Mouse (Mus musculus): ENCODE results near the gene Wdhd1. TPM values are rescaled to one million over a fixed set of nuclear protein-coding genes. Genes with fewer than 3 reads are reported as not detected.
A peak's percentile ranks its signal among the peaks of the same experiment; 100 is the strongest.

Wdhd1 gene
- polyA plus RNA-seq, 1 experiment from 2014 or later = 13.5 TPM

DNA sequence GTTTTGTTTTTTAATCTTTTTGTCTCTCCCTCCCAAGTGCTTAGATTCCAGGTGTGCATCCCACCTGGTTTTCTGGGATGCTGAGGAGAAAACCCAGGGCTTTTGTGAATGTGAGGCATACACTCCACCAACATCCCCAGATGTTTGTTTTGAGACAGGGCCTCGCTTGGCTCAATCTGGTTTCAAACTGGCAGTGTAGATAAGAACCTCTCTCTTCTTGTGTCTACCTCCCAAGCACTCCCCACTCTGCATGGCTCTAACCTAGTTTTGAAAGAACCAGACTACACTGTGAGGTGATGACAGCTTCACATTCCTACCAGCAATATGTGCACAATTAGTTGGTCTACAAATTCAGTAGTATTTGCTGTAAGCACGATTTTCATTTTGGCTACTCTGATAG lies 43.1 kb downstream of the Wdhd1 start:
- 11% methylated on average over 2 of the region's 2 CpGs for WGBS
- H3K9me3 ChIP-seq (ENCODE audit: control insufficient read depth, low read length) = peaks cover 6% of the 10 kb centered on the region
- ATAC-seq (ENCODE audit: insufficient number of reproducible peaks, insufficient read depth, low FRiP score, low read depth) = no peak
- H3K4me3 ChIP-seq (ENCODE audit: control insufficient read depth in 1 of 2, insufficient read depth in 1 of 2, low read depth in 1 of 2, low read length in 2 of 2) = no peak overlapping the region
- H3K27me3 ChIP-seq (ENCODE audit: control insufficient read depth, insufficient read depth, low read length) = no peaks in the 10 kb centered on the region
- H3K4me2 ChIP-seq (ENCODE audit: low read length) = no peak overlapping the region
- H3K36me3 ChIP-seq (ENCODE audit: control insufficient read depth, insufficient read depth, low read length) = no peaks in the 10 kb centered on the region
- peak overlapping the region in 1 of 2 experiments; percentile 33; a peak in 1 of 4 replicates for H3K27ac ChIP-seq (replicated peaks in 1 of 2; ENCODE audit: control insufficient read depth in 1 of 2, insufficient read depth in 1 of 2, low read depth in 2 of 2, low read length in 2 of 2)
- H3K9ac ChIP-seq (ENCODE audit: low read length) = no peak overlapping the region
- peaks cover 8 to 19% of the 10 kb centered on the region in 2 experiments for H3K4me1 ChIP-seq (ENCODE audit: control insufficient read depth in 2 of 2, insufficient read depth in 2 of 2, low read length in 2 of 2)

DNA sequence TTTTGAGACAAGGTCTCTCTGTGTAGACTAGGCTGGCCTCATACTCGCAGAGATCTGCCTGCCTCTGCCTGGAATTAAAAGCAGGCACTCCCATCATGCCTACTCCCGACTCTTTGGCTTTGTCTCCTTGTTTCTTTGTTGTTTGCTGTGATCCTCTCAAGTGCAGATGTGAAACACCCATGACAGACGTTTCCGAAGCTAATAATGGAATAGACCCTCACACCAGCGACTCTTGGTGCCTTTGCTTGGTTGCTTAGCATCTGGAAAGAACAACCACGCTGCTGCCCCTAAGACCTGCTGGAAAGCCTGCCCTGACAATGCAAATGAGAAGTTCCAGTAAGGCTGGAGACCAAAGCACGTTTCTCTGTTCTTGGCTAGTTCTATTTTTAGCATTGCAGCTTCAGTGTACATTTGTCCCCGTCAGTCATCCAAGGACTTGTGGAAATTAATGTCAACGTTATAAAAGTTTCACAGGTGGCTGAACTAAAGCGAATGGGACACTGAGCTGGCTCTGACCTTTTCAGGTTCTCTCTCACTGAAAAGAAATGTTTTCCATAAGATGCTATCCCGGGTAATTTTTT lies 46.8 kb downstream of the Wdhd1 start:
- H3K9me3 ChIP-seq (ENCODE audit: control insufficient read depth, low read length) = no peaks in the 10 kb centered on the region
- no peak overlapping the region for H3K4me3 ChIP-seq (ENCODE audit: control insufficient read depth in 1 of 2, insufficient read depth in 1 of 2, low read depth in 1 of 2, low read length in 2 of 2)
- H3K9ac ChIP-seq (ENCODE audit: low read length) = no peak overlapping the region
- no peaks in the 10 kb centered on the region for H3K27me3 ChIP-seq (ENCODE audit: control insufficient read depth, insufficient read depth, low read length)
- peak overlapping the region; percentile 20; the same call in 1 of the 2 replicates for H3K4me2 ChIP-seq (ENCODE audit: low read length)
- peak overlapping the region; percentile 72 to 77 for H3K27ac ChIP-seq (replicated peaks in 1 of 2; ENCODE audit: control insufficient read depth in 1 of 2, insufficient read depth in 1 of 2, low read depth in 2 of 2, low read length in 2 of 2)
- 34% methylated on average over 11 of the region's 11 CpGs for WGBS
- H3K36me3 ChIP-seq (ENCODE audit: control insufficient read depth, insufficient read depth, low read length) = no peaks in the 10 kb centered on the region
- peaks cover 8 to 19% of the 10 kb centered on the region in 2 experiments for H3K4me1 ChIP-seq (ENCODE audit: control insufficient read depth in 2 of 2, insufficient read depth in 2 of 2, low read length in 2 of 2)
- no peak for ATAC-seq (ENCODE audit: insufficient number of reproducible peaks, insufficient read depth, low FRiP score, low read depth)

DNA sequence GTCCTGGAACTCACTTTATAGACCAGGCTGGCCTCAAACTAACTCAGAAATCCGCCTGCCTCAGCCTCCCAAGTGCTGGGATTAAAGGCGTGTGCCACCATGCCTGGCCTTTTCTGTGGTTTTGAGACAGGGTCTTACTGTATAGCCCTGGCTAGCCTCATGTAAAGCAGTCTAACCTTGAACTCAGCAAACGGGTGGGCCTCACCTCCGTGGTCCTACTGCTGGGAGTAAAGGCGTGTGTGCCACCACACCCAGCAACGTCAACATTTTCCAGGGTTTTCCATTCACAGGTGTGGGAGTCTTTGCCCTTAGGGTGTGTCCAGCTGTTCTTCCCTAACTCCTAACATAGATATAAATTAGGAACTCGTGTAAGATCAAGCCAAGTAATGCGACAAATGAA lies 50.7 kb downstream of the Wdhd1 start:
- no peak for ATAC-seq (ENCODE audit: insufficient number of reproducible peaks, insufficient read depth, low FRiP score, low read depth)
- Histone ChIP-seq H3K27ac (replicated peaks in 1 of 2; ENCODE audit: control insufficient read depth in 1 of 2, insufficient read depth in 1 of 2, low read depth in 2 of 2, low read length in 2 of 2) (no peak overlapping the region), H3K9me3 (ENCODE audit: control insufficient read depth, low read length) (no peaks in the 10 kb centered on the region), H3K4me1 (ENCODE audit: control insufficient read depth in 2 of 2, insufficient read depth in 2 of 2, low read length in 2 of 2) (peaks cover 8% of the 10 kb centered on the region in 2 experiments; a peak in 2 of 4 replicates), H3K4me3 (ENCODE audit: control insufficient read depth in 1 of 2, insufficient read depth in 1 of 2, low read depth in 1 of 2, low read length in 2 of 2) (no peak overlapping the region), H3K36me3 (ENCODE audit: control insufficient read depth, insufficient read depth, low read length) (no peaks in the 10 kb centered on the region), H3K27me3 (ENCODE audit: control insufficient read depth, insufficient read depth, low read length) (no peaks in the 10 kb centered on the region), H3K4me2 (ENCODE audit: low read length) (no peak overlapping the region), H3K9ac (ENCODE audit: low read length) (no peak overlapping the region)
- 89% methylated on average over 8 of the region's 8 CpGs for WGBS

DNA sequence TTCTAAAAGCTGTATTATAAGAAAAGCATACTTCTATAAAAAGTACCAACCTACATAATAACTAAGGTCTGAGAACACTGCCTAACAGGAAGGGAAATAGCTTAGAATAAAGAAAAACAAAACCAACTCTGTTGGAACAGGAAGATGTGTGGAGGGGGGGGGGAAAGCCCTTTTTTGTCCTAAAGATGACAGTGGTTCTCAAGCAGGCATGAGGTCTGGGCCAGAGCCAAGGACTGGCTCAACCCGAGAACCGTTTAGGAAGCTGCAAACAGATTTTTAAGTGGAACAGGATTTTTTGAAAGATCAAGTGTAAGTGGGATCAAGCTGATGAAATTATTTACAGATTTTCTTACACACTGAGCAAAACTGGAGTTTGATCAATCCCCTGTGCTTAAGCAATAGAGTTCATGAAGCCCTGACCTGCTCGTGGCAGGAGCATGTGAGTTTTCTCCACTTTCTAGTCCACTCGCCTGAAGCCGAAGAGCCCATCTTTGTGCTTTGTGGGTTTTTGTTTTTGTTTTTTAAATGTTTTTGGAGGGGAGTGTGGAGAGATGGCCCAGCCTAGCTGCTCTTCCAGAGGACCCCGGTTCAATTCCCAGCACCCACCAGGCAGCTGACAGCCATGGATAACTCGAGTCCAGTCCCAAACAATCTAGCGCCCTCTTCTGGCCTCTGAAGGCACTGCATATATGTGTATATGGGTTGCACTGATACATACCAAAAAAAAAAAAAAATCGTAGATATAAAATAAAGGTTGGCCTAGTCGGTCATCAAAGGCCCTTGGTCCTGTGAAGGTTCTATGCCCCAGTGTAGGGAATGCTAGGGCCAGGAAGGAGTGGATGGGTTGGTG lies 52.0 kb downstream of the Wdhd1 start:
- no peaks in the 10 kb centered on the region for H3K27me3 ChIP-seq (ENCODE audit: control insufficient read depth, insufficient read depth, low read length)
- H3K36me3 ChIP-seq (ENCODE audit: control insufficient read depth, insufficient read depth, low read length) = no peaks in the 10 kb centered on the region
- H3K4me2 ChIP-seq (ENCODE audit: low read length) = no peak overlapping the region
- H3K9me3 ChIP-seq (ENCODE audit: control insufficient read depth, low read length) = no peaks in the 10 kb centered on the region
- no peak overlapping the region for H3K4me3 ChIP-seq (ENCODE audit: control insufficient read depth in 1 of 2, insufficient read depth in 1 of 2, low read depth in 1 of 2, low read length in 2 of 2)
- no peak overlapping the region for H3K27ac ChIP-seq (replicated peaks in 1 of 2; ENCODE audit: control insufficient read depth in 1 of 2, insufficient read depth in 1 of 2, low read depth in 2 of 2, low read length in 2 of 2)
- peaks cover 3% of the 10 kb centered on the region in 2 experiments; a peak in 2 of 4 replicates for H3K4me1 ChIP-seq (ENCODE audit: control insufficient read depth in 2 of 2, insufficient read depth in 2 of 2, low read length in 2 of 2)
- 74% methylated on average over 10 of the region's 10 CpGs for WGBS
- ATAC-seq (ENCODE audit: insufficient number of reproducible peaks, insufficient read depth, low FRiP score, low read depth) = no peak
- no peak overlapping the region for H3K9ac ChIP-seq (ENCODE audit: low read length)

DNA sequence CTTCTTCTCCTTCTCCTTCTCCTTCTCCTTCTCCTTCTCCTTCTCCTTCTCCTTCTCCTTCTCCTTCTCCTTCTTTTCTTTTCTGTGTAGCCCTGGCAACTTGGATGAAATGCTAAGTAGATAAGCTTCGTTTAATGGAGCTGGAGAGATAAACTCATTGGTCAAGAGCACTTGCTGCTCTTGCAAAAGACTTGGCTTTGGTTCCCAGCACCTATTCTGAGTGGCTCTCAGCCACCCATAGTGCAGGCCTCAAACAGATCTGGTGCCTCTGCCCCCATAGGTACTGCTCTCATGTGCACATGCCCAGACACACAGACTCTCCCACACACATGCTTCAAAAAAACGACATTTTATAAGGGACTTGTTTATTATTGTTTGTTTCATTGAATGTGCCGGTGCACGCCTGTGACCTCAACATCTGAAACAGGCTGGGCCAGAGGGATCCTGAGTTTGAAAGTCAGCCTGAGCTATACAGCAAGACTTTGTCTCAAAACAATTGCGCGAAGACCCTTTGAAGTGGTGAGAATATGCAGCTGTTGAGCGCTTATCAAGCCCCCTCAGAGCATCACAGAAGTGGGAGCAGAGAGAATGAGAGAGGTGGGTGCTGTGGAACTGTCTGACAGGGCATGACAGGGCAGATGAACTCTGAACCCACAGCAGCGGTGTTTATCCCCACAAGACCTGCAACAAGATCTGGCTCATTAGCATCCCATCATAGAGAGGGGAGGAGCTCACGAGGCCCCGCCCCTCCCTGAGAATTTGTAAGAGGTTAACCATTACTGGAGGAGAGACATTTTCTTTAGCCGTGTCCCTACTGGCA lies 53.8 kb downstream of the Wdhd1 start:
- H3K36me3 ChIP-seq (ENCODE audit: control insufficient read depth, insufficient read depth, low read length) = no peaks in the 10 kb centered on the region
- H3K4me2 ChIP-seq (ENCODE audit: low read length) = no peak overlapping the region
- no peaks in the 10 kb centered on the region for H3K27me3 ChIP-seq (ENCODE audit: control insufficient read depth, insufficient read depth, low read length)
- H3K4me1 ChIP-seq (ENCODE audit: control insufficient read depth in 2 of 2, insufficient read depth in 2 of 2, low read length in 2 of 2) = no peaks in the 10 kb centered on the region
- H3K27ac ChIP-seq (replicated peaks in 1 of 2; ENCODE audit: control insufficient read depth in 1 of 2, insufficient read depth in 1 of 2, low read depth in 2 of 2, low read length in 2 of 2) = no peak overlapping the region
- H3K4me3 ChIP-seq (ENCODE audit: control insufficient read depth in 1 of 2, insufficient read depth in 1 of 2, low read depth in 1 of 2, low read length in 2 of 2) = no peak overlapping the region
- H3K9ac ChIP-seq (ENCODE audit: low read length) = no peak overlapping the region
- no peak for ATAC-seq (ENCODE audit: insufficient number of reproducible peaks, insufficient read depth, low FRiP score, low read depth)
- 73% methylated on average over 11 of the region's 11 CpGs for WGBS
- no peaks in the 10 kb centered on the region for H3K9me3 ChIP-seq (ENCODE audit: control insufficient read depth, low read length)

DNA sequence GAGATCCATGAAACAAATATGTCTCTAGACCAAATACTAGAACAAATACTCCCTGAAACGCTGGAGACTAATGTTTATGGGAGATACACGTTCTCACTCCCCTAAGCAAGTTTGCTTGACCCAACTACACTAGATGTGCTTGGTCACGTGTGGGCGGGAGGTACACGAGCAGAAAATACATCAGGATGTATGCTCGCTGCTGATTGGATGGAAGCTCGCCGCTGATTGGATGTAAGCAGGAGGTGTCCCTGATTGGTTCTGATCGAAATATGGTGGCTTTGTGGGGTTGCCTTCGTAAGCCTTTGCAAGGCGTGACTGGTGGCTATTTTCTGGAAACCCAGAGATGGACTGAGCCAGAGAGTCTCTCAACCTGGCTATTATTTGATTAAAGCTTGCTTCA lies 55.1 kb downstream of the Wdhd1 start:
- Histone ChIP-seq H3K4me2 (ENCODE audit: low read length) (no peak overlapping the region), H3K9me3 (ENCODE audit: control insufficient read depth, low read length) (no peaks in the 10 kb centered on the region), H3K9ac (ENCODE audit: low read length) (no peak overlapping the region), H3K27ac (replicated peaks in 1 of 2; ENCODE audit: control insufficient read depth in 1 of 2, insufficient read depth in 1 of 2, low read depth in 2 of 2, low read length in 2 of 2) (no peak overlapping the region), H3K4me3 (ENCODE audit: control insufficient read depth in 1 of 2, insufficient read depth in 1 of 2, low read depth in 1 of 2, low read length in 2 of 2) (no peak overlapping the region), H3K36me3 (ENCODE audit: control insufficient read depth, insufficient read depth, low read length) (no peaks in the 10 kb centered on the region), H3K27me3 (ENCODE audit: control insufficient read depth, insufficient read depth, low read length) (no peaks in the 10 kb centered on the region), H3K4me1 (ENCODE audit: control insufficient read depth in 2 of 2, insufficient read depth in 2 of 2, low read length in 2 of 2) (no peaks in the 10 kb centered on the region)
- 81% methylated on average over 11 of the region's 11 CpGs for WGBS
- ATAC-seq (ENCODE audit: insufficient number of reproducible peaks, insufficient read depth, low FRiP score, low read depth) = no peak

DNA sequence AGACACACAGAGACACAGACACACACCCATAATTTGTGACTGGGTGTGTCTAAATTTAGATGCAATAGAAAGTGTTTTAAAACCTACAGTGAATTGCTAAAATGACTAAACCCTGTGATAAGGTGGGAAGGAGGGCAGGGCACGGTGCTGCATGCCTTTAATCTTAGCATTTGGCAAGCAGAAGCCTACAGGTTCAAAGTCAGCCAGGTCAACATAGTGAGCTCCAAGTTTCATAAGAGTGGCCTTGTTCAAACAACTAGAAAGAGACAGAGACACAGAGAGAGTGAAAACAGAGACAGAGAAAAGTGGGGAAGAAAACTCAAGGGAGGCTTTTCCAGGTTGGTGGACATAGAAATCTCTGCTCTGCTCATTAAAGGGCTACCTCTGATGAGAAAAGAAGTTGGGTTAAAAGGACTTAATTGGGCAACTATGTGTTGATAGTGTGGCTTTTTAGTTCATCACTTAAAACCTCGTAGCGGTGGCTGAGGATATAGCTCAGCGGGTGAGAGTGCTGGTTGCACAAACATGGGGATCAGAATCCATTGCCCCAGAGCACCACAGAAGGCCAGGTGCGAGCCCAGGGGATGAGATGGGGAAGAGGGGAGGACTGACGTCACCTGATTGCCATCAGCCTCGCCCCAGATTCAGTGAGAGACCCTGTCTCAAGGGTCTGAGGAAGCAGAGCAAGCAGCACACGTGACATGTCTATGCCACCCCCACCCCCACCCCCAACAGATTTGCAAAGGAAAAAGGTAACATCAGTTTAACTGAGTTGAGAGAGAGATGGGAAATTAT lies 56.2 kb downstream of the Wdhd1 start:
- Histone ChIP-seq H3K9ac (ENCODE audit: low read length) (no peak overlapping the region), H3K27ac (replicated peaks in 1 of 2; ENCODE audit: control insufficient read depth in 1 of 2, insufficient read depth in 1 of 2, low read depth in 2 of 2, low read length in 2 of 2) (no peak overlapping the region), H3K4me2 (ENCODE audit: low read length) (no peak overlapping the region), H3K4me1 (ENCODE audit: control insufficient read depth in 2 of 2, insufficient read depth in 2 of 2, low read length in 2 of 2) (no peaks in the 10 kb centered on the region), H3K36me3 (ENCODE audit: control insufficient read depth, insufficient read depth, low read length) (no peaks in the 10 kb centered on the region), H3K27me3 (ENCODE audit: control insufficient read depth, insufficient read depth, low read length) (no peaks in the 10 kb centered on the region), H3K4me3 (ENCODE audit: control insufficient read depth in 1 of 2, insufficient read depth in 1 of 2, low read depth in 1 of 2, low read length in 2 of 2) (no peak overlapping the region), H3K9me3 (ENCODE audit: control insufficient read depth, low read length) (no peaks in the 10 kb centered on the region)
- 72% methylated on average over 8 of the region's 8 CpGs for WGBS
- ATAC-seq (ENCODE audit: insufficient number of reproducible peaks, insufficient read depth, low FRiP score, low read depth) = no peak

Measured in heart, embryonic 14.5 days (tissue).